ENCODE assay signal across 8 mouse cellular contexts in the genomic region with DNA sequence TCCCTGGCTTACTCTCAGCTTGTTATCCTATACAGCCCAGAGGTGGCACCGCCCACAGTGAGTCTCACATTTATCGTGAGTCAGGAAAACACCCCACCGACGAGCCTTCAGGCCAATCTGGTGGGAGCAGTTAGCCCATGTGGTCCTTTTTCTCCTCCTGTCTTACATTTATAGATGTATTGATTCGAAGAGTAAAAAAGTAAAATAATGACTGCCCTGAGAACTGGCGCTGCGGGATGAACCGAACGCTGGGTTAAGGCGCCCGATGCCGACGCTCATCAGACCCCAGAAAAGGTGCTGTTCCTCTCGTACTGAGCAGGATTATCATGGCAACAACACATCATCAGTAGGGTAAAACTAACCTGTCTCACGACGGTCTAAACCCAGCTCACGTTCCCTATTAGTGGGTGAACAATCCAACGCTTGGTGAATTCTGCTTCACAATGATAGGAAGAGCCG. TPM values are rescaled to one million over a fixed set of nuclear protein-coding genes. Genes with fewer than 3 reads are reported as not detected.
DNase-seq lines count a peak whose midpoint lies in the region; ATAC-seq and TF ChIP-seq lines count a peak whose summit lies in the region.

No protein-coding gene starts in this region.

- no peak overlapping the region for H3K9ac ChIP-seq in ES-E14 (ENCODE audit: insufficient read depth, low read depth, low read length, poor library complexity, severe bottlenecking)
- H3K9ac ChIP-seq in lung, embryonic 15.5 days = no peak overlapping the region

- in situ Hi-C loops in ES-E14 (cut with MboI; ENCODE audit: low sequenced_read_pairs in 2 of 2, unreplicated experiment in 2 of 2) = no loop called here

- no peak overlapping the region for H3K27ac ChIP-seq in ES-E14 (ENCODE audit: insufficient read depth, low read depth, low read length, poor library complexity, severe bottlenecking)
- H3K27ac ChIP-seq in lung, embryonic 15.5 days = no peak overlapping the region

- WGBS in lung, embryonic 15.5 days = 46% methylated on average over 19 of the region's 19 CpGs

- peak; percentile 100 for DNase-seq in ES-E14 (ENCODE audit: low read depth, low spot score)
- peak; percentile 94 for DNase-seq in cerebellum, adult 11-12 months
- DNase-seq in forelimb bud, embryonic 11.5 days (ENCODE audit: low read depth, low spot score) = peak; percentile 100
- DNase-seq in heart, postnatal 4 days = peak; percentile 100
- peak; percentile 100 for DNase-seq in layer of hippocampus, adult 9-10 months (ENCODE audit: low spot score)
- peak; percentile 100 for DNase-seq in ovary, postnatal 14 days (ENCODE audit: low spot score)
- DNase-seq in thymus, postnatal 25 days = peak; percentile 100

- H3K36me3 ChIP-seq in ES-E14 (ENCODE audit: control insufficient read depth, insufficient read depth, low read length, poor library complexity, severe bottlenecking) = no peaks in the 10 kb centered on the region
- H3K36me3 ChIP-seq in lung, embryonic 15.5 days = no peaks in the 10 kb centered on the region

- no peaks in the 10 kb centered on the region for H3K27me3 ChIP-seq in lung, embryonic 15.5 days

- no peaks in the 10 kb centered on the region for H3K4me1 ChIP-seq in ES-E14 (ENCODE audit: control insufficient read depth in 2 of 2, insufficient read depth in 2 of 2, low read length in 2 of 2, poor library complexity in 1 of 2)
- H3K4me1 ChIP-seq in lung, embryonic 15.5 days = peaks cover 6% of the 10 kb centered on the region; the same call in 1 of the 2 replicates

- H3K4me2 ChIP-seq in lung, embryonic 15.5 days = no peak overlapping the region

- peak; percentile 87 for ATAC-seq in lung, embryonic 15.5 days (ENCODE audit: borderline replicate concordance, extremely low read depth, low FRiP score, low TSS enrichment)

- no peaks in the 10 kb centered on the region for H3K9me3 ChIP-seq in ES-E14 (ENCODE audit: control insufficient read depth, insufficient read depth, low read depth, low read length)
- peaks cover 3% of the 10 kb centered on the region; the same call in 1 of the 2 replicates for H3K9me3 ChIP-seq in lung, embryonic 15.5 days

- H3K4me3 ChIP-seq in ES-E14 (ENCODE audit: insufficient read depth in 1 of 2, low read depth in 1 of 2, low read length in 2 of 2, poor library complexity in 1 of 2, severe bottlenecking in 1 of 2) = no peak overlapping the region
- H3K4me3 ChIP-seq in lung, embryonic 15.5 days = no peak overlapping the region

TF ChIP-seq in ES-E14, 5 proteins besides CTCF, POLR2A, EP300 and RAD21:
- TF ChIP-seq MAFK (IDR thresholded peaks at IDR 0.05; ENCODE audit: insufficient read depth, low read depth, low read length) (0 out of 2 replicates have a peak, but pooled peaks have one; percentile 23), HCFC1 (IDR thresholded peaks at IDR 0.05; ENCODE audit: borderline replicate concordance, insufficient read depth, low read length) (no peak)

RNA-seq across cellular contexts. Expression of a gene that starts 2.8 kb away (rescaled TPM):
- 34.4 and 43.0 TPM in 2 replicates for total RNA-seq in ES-E14 (2012; rRNA removed)
- total RNA-seq in heart, postnatal 4 days (2021) = 100 to 1,000 TPM; 105 to 108 TPM
- polyA plus RNA-seq in lung, embryonic 15.5 days (2015; fragmentation: Nextera tagmentation; extraction: Ambion mirVana) = 31.7 and 33.0 TPM in 2 replicates

RNA-seq across cellular contexts. Expression of a gene that starts 42.4 kb away (rescaled TPM):
- total RNA-seq in ES-E14 (2012; rRNA removed) = 3.2 and 3.8 TPM in 2 replicates
- 10 to 100 TPM in 1 of 2 experiments, 1 to 10 TPM in 1; 9.5 to 10.3 TPM for total RNA-seq in heart, postnatal 4 days (2021)
- polyA plus RNA-seq in lung, embryonic 15.5 days (2015; fragmentation: Nextera tagmentation; extraction: Ambion mirVana) = 5.0 and 5.8 TPM in 2 replicates

RNA-seq across cellular contexts. Expression of a gene that starts 43.1 kb away (rescaled TPM):
- 4.8 and 7.3 TPM in 2 replicates for total RNA-seq in ES-E14 (2012; rRNA removed)
- total RNA-seq in heart, postnatal 4 days (2021) = 10 to 100 TPM; 12.4 to 14.0 TPM
- polyA plus RNA-seq in lung, embryonic 15.5 days (2015; fragmentation: Nextera tagmentation; extraction: Ambion mirVana) = 7.9 and 8.2 TPM in 2 replicates

RNA-seq across cellular contexts. Expression of a gene that starts 59.6 kb away (rescaled TPM):
- total RNA-seq in ES-E14 (2012; rRNA removed) = 3.3 and 4.2 TPM in 2 replicates
- total RNA-seq in heart, postnatal 4 days (2021) = 1 to 10 TPM; 5.9 to 6.1 TPM
- 9.4 and 9.6 TPM in 2 replicates for polyA plus RNA-seq in lung, embryonic 15.5 days (2015; fragmentation: Nextera tagmentation; extraction: Ambion mirVana)
